Mouse (Mus musculus): ENCODE data around the gene Col27a1.

DNA sequence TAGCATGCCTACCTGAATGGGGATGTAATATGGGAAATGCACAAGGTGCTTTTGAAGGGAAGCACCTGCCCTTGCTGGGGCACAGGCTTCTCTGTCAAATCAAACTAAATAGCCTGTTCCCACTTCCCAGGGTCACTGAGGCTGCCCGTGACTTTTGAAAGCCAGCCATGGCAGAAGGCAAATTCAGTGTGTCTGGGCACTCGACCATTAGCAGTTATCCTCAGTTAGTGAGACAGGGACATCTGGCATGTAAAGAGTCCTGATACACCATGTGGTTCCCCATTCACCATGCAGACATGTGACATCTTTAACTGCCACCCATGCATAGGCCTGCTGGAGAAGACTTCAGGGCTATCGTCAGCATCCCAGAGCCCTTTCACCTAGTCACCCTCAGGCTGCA lies 5.3 kb downstream of the Col27a1 start:
- TF ChIP-seq CTCF (IDR thresholded peaks at IDR 0.05) (no peak), POLR2A (IDR thresholded peaks at IDR 0.05; ENCODE audit: insufficient read depth, low read depth, low read length) (no peak), EP300 (IDR thresholded peaks at IDR 0.05; ENCODE audit: insufficient read depth, low read depth, low read length) (no peak)
